Comparison of ENCODE assay signal across 19 mouse cellular contexts in the genomic region with DNA sequence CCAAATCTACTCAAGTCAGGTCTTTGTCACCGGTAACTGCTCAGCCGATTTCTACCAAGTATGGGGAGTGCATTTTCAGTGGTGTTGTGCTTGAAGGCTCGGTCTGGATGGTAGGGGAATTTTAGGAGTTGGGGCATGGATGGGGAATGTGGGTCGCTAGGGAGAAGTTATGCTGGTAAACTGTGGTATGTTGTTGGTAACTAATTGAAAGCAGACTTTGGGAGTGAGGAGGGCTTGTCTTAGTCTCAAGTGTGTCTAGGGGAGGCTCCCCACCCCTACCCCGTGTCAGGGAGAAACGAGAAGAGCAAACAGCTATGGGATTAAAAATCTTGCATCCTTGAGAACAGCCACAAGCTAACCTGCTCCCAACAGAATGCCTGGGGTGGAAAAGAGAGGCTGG.
A peak's percentile ranks its signal among the peaks of the same experiment; 100 is the strongest.
DNase-seq lines count a peak whose midpoint lies in the region; ATAC-seq lines count a peak whose summit lies in the region.
"Had no signal": no experiment of that assay in that cellular context is flagged by ENCODE, and none has a peak within 500 bp of the region (broad histone marks: within the 10 kb centered on the region; RNA-seq: fewer than 3 reads in every experiment).

No protein-coding gene starts in this region.

- H3K4me2 ChIP-seq in forebrain, embryonic 11.5 days (ENCODE audit: low read depth, low read length, severe bottlenecking): no peak overlapping the region
- H3K4me2 ChIP-seq in forebrain, embryonic 13.5 days: no peak overlapping the region
- 0 out of 2 replicates have a peak overlapping the region, but pooled peaks have one; percentile 7 for H3K4me2 ChIP-seq in neural tube, embryonic 11.5 days (ENCODE audit: low read depth)
- H3K4me2 ChIP-seq: hindbrain, embryonic 14.5 days had no signal

- H3K36me3 ChIP-seq in forebrain, embryonic 11.5 days (ENCODE audit: control insufficient read depth, insufficient read depth, low read length): no peaks in the 10 kb centered on the region
- H3K36me3 ChIP-seq in forebrain, embryonic 13.5 days (ENCODE audit: poor library complexity, severe bottlenecking): no peaks in the 10 kb centered on the region
- no peaks in the 10 kb centered on the region for H3K36me3 ChIP-seq in neural tube, embryonic 11.5 days (ENCODE audit: control insufficient read depth, insufficient read depth, low read length)
- H3K36me3 ChIP-seq in limb, embryonic 10.5 days: no peaks in the 10 kb centered on the region

- no peak for DNase-seq in forebrain, embryonic 11.5 days (ENCODE audit: low spot score)
- no peak for DNase-seq in neural tube, embryonic 11.5 days (ENCODE audit: low spot score)
- DNase-seq in neural tube, embryonic 10.5 days (ENCODE audit: extremely low spot score, low spot score): no peak
- DNase-seq in limb, embryonic 10.5 days (ENCODE audit: low spot score): no peak
- DNase-seq in retina, postnatal 1 day: peak; percentile 9
- no peak for DNase-seq in frontal cortex, postnatal 36 days (ENCODE audit: low spot score in 2 of 2)
- no peak for DNase-seq in left cerebral cortex, adult 9 months (ENCODE audit: low spot score in 2 of 2)
- DNase-seq: adrenal gland, postnatal 10 days; cerebellum, adult 2 months; forebrain, postnatal 0 days; gastrocnemius, postnatal 10 days; heart, adult 2 months; left cerebral cortex, postnatal 4 days; liver, postnatal 0 days; lung, postnatal 14 days; thymus, adult 18-20 months had no signal

- ATAC-seq in forebrain, embryonic 11.5 days (replicated peaks; ENCODE audit: low FRiP score): no peak
- no peak for ATAC-seq in forebrain, embryonic 13.5 days
- ATAC-seq in neural tube, embryonic 11.5 days (ENCODE audit: insufficient read depth, low FRiP score, low TSS enrichment): no peak
- ATAC-seq: intestine, postnatal 0 days; liver, postnatal 0 days had no signal

- H3K27me3 ChIP-seq in forebrain, embryonic 11.5 days (ENCODE audit: control insufficient read depth, insufficient read depth, low read length): no peaks in the 10 kb centered on the region
- no peaks in the 10 kb centered on the region for H3K27me3 ChIP-seq in forebrain, embryonic 13.5 days
- no peaks in the 10 kb centered on the region for H3K27me3 ChIP-seq in neural tube, embryonic 11.5 days (ENCODE audit: control insufficient read depth, insufficient read depth, low read length)
- H3K27me3 ChIP-seq in limb, embryonic 10.5 days (ENCODE audit: low read depth, poor library complexity, severe bottlenecking): peaks cover 3% of the 10 kb centered on the region; the same call in 1 of the 2 replicates

- H3K27ac ChIP-seq in forebrain, embryonic 11.5 days (ENCODE audit: low read depth, low read length): 0 out of 2 replicates have a peak overlapping the region, but pooled peaks have one; percentile 4
- no peak overlapping the region for H3K27ac ChIP-seq in forebrain, embryonic 13.5 days
- no peak overlapping the region; the same call in 1 of the 2 replicates for H3K27ac ChIP-seq in neural tube, embryonic 11.5 days (ENCODE audit: low read depth, low read length)
- peak overlapping the region; percentile 67 for H3K27ac ChIP-seq in limb, embryonic 10.5 days
- H3K27ac ChIP-seq: heart, adult 2 months; hindbrain, embryonic 14.5 days had no signal

- no peaks in the 10 kb centered on the region for H3K9me3 ChIP-seq in forebrain, embryonic 11.5 days (ENCODE audit: control insufficient read depth, low read length)
- H3K9me3 ChIP-seq in forebrain, embryonic 13.5 days (replicated peaks): no peaks in the 10 kb centered on the region
- no peaks in the 10 kb centered on the region for H3K9me3 ChIP-seq in neural tube, embryonic 11.5 days (ENCODE audit: control insufficient read depth, low read length)
- no peaks in the 10 kb centered on the region for H3K9me3 ChIP-seq in limb, embryonic 10.5 days (replicated peaks)

- H3K9ac ChIP-seq in forebrain, embryonic 11.5 days (ENCODE audit: low read length): no peak overlapping the region
- no peak overlapping the region for H3K9ac ChIP-seq in forebrain, embryonic 13.5 days
- H3K9ac ChIP-seq in neural tube, embryonic 11.5 days (ENCODE audit: low read length): no peak overlapping the region
- H3K9ac ChIP-seq: forebrain, postnatal 0 days; hindbrain, embryonic 14.5 days; liver, postnatal 0 days had no signal

- 47% methylated on average over 6 of the region's 6 CpGs for WGBS in forebrain, embryonic 11.5 days
- WGBS in forebrain, embryonic 13.5 days: 54% methylated on average over 6 of the region's 6 CpGs
- 54% methylated on average over 6 of the region's 6 CpGs for WGBS in neural tube, embryonic 11.5 days
- 46% methylated on average over 6 of the region's 6 CpGs for WGBS in limb, embryonic 10.5 days

- no peak overlapping the region for H3K4me3 ChIP-seq in forebrain, embryonic 11.5 days (ENCODE audit: low read depth, low read length)
- no peak overlapping the region for H3K4me3 ChIP-seq in forebrain, embryonic 13.5 days
- no peak overlapping the region for H3K4me3 ChIP-seq in neural tube, embryonic 11.5 days (ENCODE audit: low read depth, low read length)
- 0 out of 2 replicates have a peak overlapping the region, but pooled peaks have one; percentile 1 for H3K4me3 ChIP-seq in limb, embryonic 10.5 days
- H3K4me3 ChIP-seq: heart, adult 2 months had no signal

- H3K4me1 ChIP-seq in forebrain, embryonic 11.5 days (replicated peaks; ENCODE audit: control insufficient read depth, insufficient read depth, low read length): peaks cover 10% of the 10 kb centered on the region; the same call in 1 of the 2 replicates
- H3K4me1 ChIP-seq in forebrain, embryonic 13.5 days: peaks cover 25% of the 10 kb centered on the region
- H3K4me1 ChIP-seq in neural tube, embryonic 11.5 days (ENCODE audit: control insufficient read depth, insufficient read depth, low read length): peaks cover 23% of the 10 kb centered on the region
- H3K4me1 ChIP-seq in limb, embryonic 10.5 days: peaks cover 42% of the 10 kb centered on the region

Comparison
In these comparisons a context has a peak if more than half of its experiments do, and no peak if none do; other contexts are left out.
1. H3K27ac ChIP-seq: peak in forebrain, embryonic 11.5 days (single experiment) and limb, embryonic 10.5 days (single experiment); none in forebrain, embryonic 13.5 days (single experiment) and neural tube, embryonic 11.5 days (single experiment).